Mouse (Mus musculus) erythroblast, embryonic 14.5 days (primary cell): ENCODE measurements at regions not wholly inside any gene's neighbourhood (a gene's known extent, or its start where the extent isn't known, plus 50 kb on each side); places are given as distances from the start of the nearest gene placed in this dataset.

Experiments
- GATA1 ChIP-seq: IDR thresholded peaks from 2 replicates; pipeline ENCODE4 v1.6.1; 2012; ENCODE audit warnings: low read length, inconsistent platforms, mixed read lengths
- TAL1 ChIP-seq: IDR thresholded peaks from 3 replicates; pipeline ENCODE4 v1.6.1; 2012; ENCODE audit warnings: low read length, inconsistent platforms, mixed read lengths

DNA sequence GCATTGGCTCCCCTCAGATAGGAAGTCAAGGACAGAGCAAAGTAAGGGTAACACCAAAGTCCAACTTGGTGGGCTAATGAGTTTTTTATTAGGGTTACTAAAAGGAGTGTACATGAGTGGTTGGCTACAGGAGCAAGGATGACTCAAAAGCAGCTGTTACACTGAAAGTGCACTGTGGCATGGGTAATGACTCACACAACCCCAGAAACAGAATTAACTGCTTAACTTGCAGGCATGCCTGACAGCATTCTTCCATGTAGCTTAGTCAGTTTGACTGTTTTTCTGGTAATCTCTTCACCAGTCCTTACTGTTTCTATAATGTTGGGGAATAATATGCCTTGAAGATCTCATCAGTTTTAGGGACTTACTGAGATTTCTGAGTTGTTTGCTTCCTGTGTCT lies 435.1 kb upstream of the Cwc22 start:
- no peak for TF ChIP-seq GATA1
- no peak for TF ChIP-seq TAL1
